Mouse (Mus musculus) Patski (cell line): Measurements from ENCODE around the gene Arf3. TPM values are rescaled to one million over a fixed set of nuclear protein-coding genes. Genes with fewer than 3 reads are reported as not detected.
A peak's percentile ranks its signal among the peaks of the same experiment; 100 is the strongest.
"Not testable (repeated sequence)": the region's sequence is repeated elsewhere in the genome, so short reads cannot be mapped to it uniquely, and the experiment has no call there.

Experiments
- ATAC-seq: fragments of 100-300 bp; one replicate; pipeline ENCODE4 v1.8.0; 2021
- CTCF ChIA-PET: fragments of 350-600 bp; sonication (Branson Sonifier 250); formaldehyde crosslinking; loops from one replicate; lab custom pipeline; 2022; ENCODE audit warnings: inconsistent platforms; lab: Charles Lee
- POLR2A ChIA-PET: fragments of 350-600 bp; sonication (Branson Sonifier 250); formaldehyde crosslinking; loops from one replicate; lab custom pipeline; 2022; ENCODE audit warnings: antibody characterized with exemption, inconsistent platforms; lab: Charles Lee
- DNase-seq: peaks from one replicate; pipeline ENCODE4 v3.0.0-alpha.2; 2011; ENCODE audit warnings: low read depth, low spot score
- H3K27me3 ChIP-seq: fragments of 371-371 bp; one replicate; pipeline ENCODE4 v1.5.1; 2021
- CTCF ChIP-seq: fragments of 100-300 bp; IDR thresholded peaks from one replicate; pipeline ENCODE4 v1.5.1; 2021
- in situ Hi-C: fragments of 300-500 bp; cut with MboI; formaldehyde crosslinking; loops from 3 replicates; pipeline ENCODE4 v1.11.1; 2018; ENCODE audit warnings: low pct_unique_long_range_greater_than_20kb, mixed read lengths
- polyA plus RNA-seq: library from polyadenylated mRNA; unstranded; gene quantifications from one replicate; pipeline ENCODE4 v1.2.3, GENCODE M21; 2021

Gene Arf3
- polyA plus RNA-seq, 1 experiment from 2014 or later, result 136 TPM

- ATAC-seq (peak; percentile 46), DNase-seq (peak; percentile 30)
- ChIA-PET CTCF (interaction anchor here (1.8 kb wide), 1 partner anchor 15 kb away, joined by 8 read pairs; no protein-coding TSS in a partner anchor), POLR2A (interaction anchor here (0.6 to 1.3 kb wide), 7 partner anchors 8 to 385 kb away, joined by 3 to 7 read pairs (median 4); no protein-coding TSS in a partner anchor)
- TF ChIP-seq CTCF, result no peak
- H3K27me3 ChIP-seq, result no peaks in the 10 kb centered on the region
- in situ Hi-C loops, result no loop called here
Measured at GRCm38 (mm10) chr15:98762201-98762621, 803 bp downstream of the Arf3 start.

- in situ Hi-C loops, result no loop called here
- no peaks in the 10 kb centered on the region for H3K27me3 ChIP-seq
- ATAC-seq, result no peak
- ChIA-PET POLR2A (interaction anchor here (1.1 to 1.6 kb wide), 2 partner anchors 8 to 11 kb away, joined by 3 to 4 read pairs; no protein-coding TSS in a partner anchor), CTCF (interaction anchor here (0.9 to 1.4 kb wide), 4 partner anchors 10 to 19 kb away, joined by 3 read pairs; no protein-coding TSS in a partner anchor)
- DNase-seq, result no peak
- no peak for TF ChIP-seq CTCF
Measured at GRCm38 (mm10) chr15:98754125-98754524, 8.9 kb downstream of the Arf3 start.

- H3K27me3 ChIP-seq, result no peaks in the 10 kb centered on the region
- CTCF ChIA-PET, result interaction anchor here (1.4 kb wide), 1 partner anchor 18 kb away, joined by 3 read pairs; no protein-coding TSS in a partner anchor
- in situ Hi-C loops, result no loop called here
- no peak for TF ChIP-seq CTCF
- POLR2A ChIA-PET, result interaction anchor here (0.7 kb wide), 1 partner anchor 46 kb away, joined by 3 read pairs; no protein-coding TSS in a partner anchor
- DNase-seq, result no peak
- ATAC-seq, result no peak
Measured at GRCm38 (mm10) chr15:98753021-98753423, 10.0 kb downstream of the Arf3 start.

- ChIA-PET CTCF (interaction anchor here (0.7 to 2.2 kb wide), 3 partner anchors 9 to 16 kb away, joined by 3 to 8 read pairs (median 8); no protein-coding TSS in a partner anchor), POLR2A (interaction anchor here (0.6 kb wide), 3 partner anchors 10 to 81 kb away, joined by 3 to 5 read pairs (median 4); partner anchors contain the start of gene Ccdc65)
- no peak for DNase-seq
- ATAC-seq, result no peak
- no peak for TF ChIP-seq CTCF
- in situ Hi-C loops, result no loop called here
- H3K27me3 ChIP-seq, result no peaks in the 10 kb centered on the region
Measured at GRCm38 (mm10) chr15:98749093-98749492, 13.9 kb downstream of the Arf3 start.

- CTCF ChIA-PET, result interaction anchor here (0.7 to 4.8 kb wide), 7 partner anchors 8 to 71 kb away, joined by 3 to 16 read pairs (median 3); no protein-coding TSS in a partner anchor
- in situ Hi-C loops, result no loop called here
- no peaks in the 10 kb centered on the region for H3K27me3 ChIP-seq
- POLR2A ChIA-PET, result interaction anchor here (0.6 to 2.0 kb wide), 4 partner anchors 14 to 88 kb away, joined by 3 to 7 read pairs (median 4); partner anchors contain the start of gene Arf3
- DNase-seq (no peak), ATAC-seq (no peak)
- no peak for TF ChIP-seq CTCF
Measured at GRCm38 (mm10) chr15:98747296-98747695, 15.7 kb downstream of the Arf3 start.

- CTCF ChIA-PET, result interaction anchor here (0.7 to 4.8 kb wide), 5 partner anchors 9 to 70 kb away, joined by 3 to 16 read pairs (median 3); no protein-coding TSS in a partner anchor
- TF ChIP-seq CTCF, result no peak
- no peak for ATAC-seq
- in situ Hi-C loops, result no loop called here
- no peaks in the 10 kb centered on the region for H3K27me3 ChIP-seq
- POLR2A ChIA-PET, result interaction anchor here (1.2 to 2.0 kb wide), 3 partner anchors 15 to 18 kb away, joined by 4 to 7 read pairs (median 5); partner anchors contain the start of gene Arf3
- no peak for DNase-seq
Measured at GRCm38 (mm10) chr15:98746344-98746965, 16.6 kb downstream of the Arf3 start.

- H3K27me3 ChIP-seq, ATAC-seq, in situ Hi-C loops, DNase-seq: not testable (repeated sequence)
- ChIA-PET CTCF (interaction anchor here (0.9 to 4.8 kb wide), 3 partner anchors 9 to 13 kb away, joined by 3 to 16 read pairs (median 3); no protein-coding TSS in a partner anchor), POLR2A (interaction anchor here (1.2 kb wide), 1 partner anchor 22 kb away, joined by 3 read pairs; no protein-coding TSS in a partner anchor)
Measured at GRCm38 (mm10) chr15:98743863-98744262, 19.2 kb downstream of the Arf3 start.

GRCm38 (mm10) chr15:98742766-98743428, 20.1 kb downstream of the Arf3 start:
- in situ Hi-C loops, result no loop called here
- ATAC-seq, result no peak
- CTCF ChIA-PET, result interaction anchor here (1.2 to 4.8 kb wide), 2 partner anchors 8 to 12 kb away, joined by 3 to 16 read pairs; no protein-coding TSS in a partner anchor
- no peaks in the 10 kb centered on the region for H3K27me3 ChIP-seq
- no peak for DNase-seq
- TF ChIP-seq CTCF, result no peak
- POLR2A ChIA-PET, result interaction anchor here (1.0 to 1.2 kb wide), 2 partner anchors 12 to 21 kb away, joined by 3 to 4 read pairs; no protein-coding TSS in a partner anchor

GRCm38 (mm10) chr15:98740219-98740618, 22.8 kb downstream of the Arf3 start:
- ATAC-seq (no peak), DNase-seq (no peak)
- no peak for TF ChIP-seq CTCF
- in situ Hi-C loops, result no loop called here
- CTCF ChIA-PET, result interaction anchor here (1.2 kb wide), 1 partner anchor 14 kb away, joined by 3 read pairs; no protein-coding TSS in a partner anchor
- POLR2A ChIA-PET, result no interaction called here
- no peaks in the 10 kb centered on the region for H3K27me3 ChIP-seq

- ATAC-seq (no peak), DNase-seq (no peak)
- H3K27me3 ChIP-seq, result no peaks in the 10 kb centered on the region
- ChIA-PET CTCF (interaction anchor here (1.2 to 2.0 kb wide), 3 partner anchors 9 to 19 kb away, joined by 3 to 8 read pairs (median 3); no protein-coding TSS in a partner anchor), POLR2A (interaction anchor here (0.6 kb wide), 1 partner anchor 463 kb away, joined by 3 read pairs; no protein-coding TSS in a partner anchor)
- in situ Hi-C loops, result no loop called here
- TF ChIP-seq CTCF, result no peak
Measured at GRCm38 (mm10) chr15:98738796-98739195, 24.2 kb downstream of the Arf3 start.
